Mouse (Mus musculus) thymus, postnatal 25 days (tissue): ENCODE data around the gene Gpr171.
"Not testable (repeated sequence)": the region's sequence is repeated elsewhere in the genome, so short reads cannot be mapped to it uniquely, and the experiment has no call there.

ENCODE experiments used
- DNase-seq: peaks from one replicate; pipeline ENCODE4 v3.0.0; 2022

The Gpr171 gene

GRCm38 (mm10) chr3:59113291-59113690, 11.7 kb upstream of the Gpr171 start:
- not testable (repeated sequence) for DNase-seq

GRCm38 (mm10) chr3:59111944-59112343, 10.3 kb upstream of the Gpr171 start:
- no peak for DNase-seq

GRCm38 (mm10) chr3:59109834-59110233, 8.2 kb upstream of the Gpr171 start:
- not testable (repeated sequence) for DNase-seq

GRCm38 (mm10) chr3:59107439-59107838, 5.8 kb upstream of the Gpr171 start:
- no peak for DNase-seq

GRCm38 (mm10) chr3:59104462-59104861, 2.8 kb upstream of the Gpr171 start:
- no peak for DNase-seq

- DNase-seq: no peak
These were observed 525 bp upstream of the Gpr171 start for GRCm38 (mm10) chr3:59102146-59102545.

GRCm38 (mm10) chr3:59098540-59098939, 3.1 kb downstream of the Gpr171 start:
- DNase-seq: no peak

GRCm38 (mm10) chr3:59097421-59097820, 4.2 kb downstream of the Gpr171 start:
- no peak for DNase-seq

GRCm38 (mm10) chr3:59092702-59093101, 8.9 kb downstream of the Gpr171 start:
- DNase-seq: no peak

- DNase-seq: peak; percentile 66
These were observed 20.7 kb downstream of the Gpr171 start for GRCm38 (mm10) chr3:59080919-59081318.

GRCm38 (mm10) chr3:59080293-59080916, 21.2 kb downstream of the Gpr171 start:
- DNase-seq: no peak

- DNase-seq: peak; percentile 71
These were observed 22.3 kb downstream of the Gpr171 start for GRCm38 (mm10) chr3:59079327-59079726.

GRCm38 (mm10) chr3:59078585-59078984, 23.0 kb downstream of the Gpr171 start:
- no peak for DNase-seq

GRCm38 (mm10) chr3:59077278-59077677, 24.3 kb downstream of the Gpr171 start:
- DNase-seq: no peak

- not testable (repeated sequence) for DNase-seq
These were observed 32.5 kb downstream of the Gpr171 start for GRCm38 (mm10) chr3:59069071-59069470.

- no peak for DNase-seq
These were observed 34.9 kb downstream of the Gpr171 start for GRCm38 (mm10) chr3:59066558-59067294.

- no peak for DNase-seq
These were observed 35.7 kb downstream of the Gpr171 start for GRCm38 (mm10) chr3:59065937-59066336.

GRCm38 (mm10) chr3:59063431-59063830, 38.2 kb downstream of the Gpr171 start:
- DNase-seq: no peak

- no peak for DNase-seq
These were observed 39.5 kb downstream of the Gpr171 start for GRCm38 (mm10) chr3:59062141-59062540.

GRCm38 (mm10) chr3:59060131-59060530, 41.5 kb downstream of the Gpr171 start:
- DNase-seq: no peak

GRCm38 (mm10) chr3:59059022-59059541, 42.5 kb downstream of the Gpr171 start:
- DNase-seq: peak; percentile 52

- DNase-seq: no peak
These were observed 46.6 kb downstream of the Gpr171 start for GRCm38 (mm10) chr3:59054834-59055535.
